In the genomic region with DNA sequence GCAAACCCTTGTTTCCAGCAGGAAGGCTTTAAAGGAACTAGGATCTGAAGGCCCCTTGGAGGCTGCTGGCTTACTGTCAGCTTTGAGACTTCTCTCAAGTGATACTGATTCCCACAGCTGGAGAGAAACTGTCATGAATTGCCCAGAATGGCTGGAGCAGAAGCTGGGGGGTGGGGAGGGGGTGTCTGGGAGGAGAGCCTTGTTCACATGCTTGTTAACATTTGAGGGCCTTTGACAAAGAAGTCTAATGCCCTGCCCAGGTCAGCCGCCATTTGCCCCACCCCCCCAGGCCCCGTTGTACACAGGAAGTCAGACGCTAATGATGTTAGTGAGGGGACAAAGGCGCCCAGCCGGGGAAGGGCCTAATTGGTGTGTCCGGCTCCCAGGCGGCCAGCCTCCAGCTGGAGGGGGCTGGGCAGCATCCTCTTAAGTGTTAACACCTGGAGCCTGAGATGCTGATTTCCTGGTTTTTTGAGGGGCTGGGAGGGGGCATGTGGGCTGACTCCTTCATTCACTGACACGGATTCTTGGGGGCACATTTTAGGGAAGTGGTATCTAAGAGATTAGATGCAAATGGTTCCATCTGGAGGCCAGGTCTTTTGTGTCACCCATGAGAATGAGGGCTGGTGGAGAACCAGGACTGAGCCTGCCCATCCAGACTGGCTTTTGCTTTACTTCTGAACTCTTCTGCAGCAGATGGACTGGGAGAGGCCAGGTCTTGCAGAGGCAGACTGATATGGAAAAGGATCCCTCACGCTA, we compare ENCODE assay signal across 8 mouse cellular contexts. TPM values are rescaled to one million over a fixed set of nuclear protein-coding genes. Genes with fewer than 3 reads are reported as not detected.
A peak's percentile ranks its signal among the peaks of the same experiment; 100 is the strongest.
DNase-seq lines count a peak whose midpoint lies in the region; ATAC-seq and TF ChIP-seq lines count a peak whose summit lies in the region.

No protein-coding gene starts in this region.

- H3K27ac ChIP-seq in intestine, embryonic 14.5 days (ENCODE audit: low read depth), result peak overlapping the region; percentile 82
- H3K27ac ChIP-seq in intestine, postnatal 0 days (ENCODE audit: low read depth, low read length), result no peak overlapping the region
- peak overlapping the region; percentile 47; the same call in 1 of the 2 replicates for H3K27ac ChIP-seq in midbrain, embryonic 16.5 days (ENCODE audit: low read length)

- no peaks in the 10 kb centered on the region for H3K27me3 ChIP-seq in intestine, embryonic 14.5 days (replicated peaks; ENCODE audit: control insufficient read depth, insufficient read depth, low read length)
- H3K27me3 ChIP-seq in intestine, postnatal 0 days (replicated peaks; ENCODE audit: control insufficient read depth, insufficient read depth, low read length), result no peaks in the 10 kb centered on the region
- no peaks in the 10 kb centered on the region for H3K27me3 ChIP-seq in midbrain, embryonic 16.5 days (ENCODE audit: control insufficient read depth, insufficient read depth, low read depth, low read length)

- H3K9ac ChIP-seq in intestine, embryonic 14.5 days (ENCODE audit: low read length), result peak overlapping the region; percentile 22
- H3K9ac ChIP-seq in intestine, postnatal 0 days (ENCODE audit: low read depth, low read length), result no peak overlapping the region
- H3K9ac ChIP-seq in midbrain, embryonic 16.5 days (ENCODE audit: low read depth, low read length), result no peak overlapping the region

- H3K9me3 ChIP-seq in intestine, embryonic 14.5 days (ENCODE audit: control insufficient read depth, low read length), result no peaks in the 10 kb centered on the region
- no peaks in the 10 kb centered on the region for H3K9me3 ChIP-seq in intestine, postnatal 0 days (ENCODE audit: control insufficient read depth)
- no peaks in the 10 kb centered on the region for H3K9me3 ChIP-seq in midbrain, embryonic 16.5 days (replicated peaks; ENCODE audit: control insufficient read depth, low read length, poor library complexity, severe bottlenecking)

- DNase-seq in intestine, embryonic 14.5 days (ENCODE audit: low spot score), result no peak
- peak; percentile 91 for DNase-seq in forelimb bud, embryonic 11.5 days (ENCODE audit: low read depth, low spot score)
- DNase-seq in kidney, postnatal 14 days, result peak; percentile 58
- no peak for DNase-seq in cerebellum, adult 8-10 months
- DNase-seq in spleen, postnatal 10 days (ENCODE audit: low spot score in 2 of 2), result no peak
- no peak for DNase-seq in cerebellum, postnatal 14 days

- WGBS in intestine, embryonic 14.5 days, result 24% methylated on average over 9 of the region's 9 CpGs
- 34% methylated on average over 9 of the region's 9 CpGs for WGBS in intestine, postnatal 0 days
- WGBS in midbrain, embryonic 16.5 days, result 11% methylated on average over 9 of the region's 9 CpGs

- peaks cover 47% of the 10 kb centered on the region for H3K4me1 ChIP-seq in intestine, embryonic 14.5 days (replicated peaks; ENCODE audit: control insufficient read depth, insufficient read depth, low read length)
- H3K4me1 ChIP-seq in intestine, postnatal 0 days (replicated peaks; ENCODE audit: control insufficient read depth, insufficient read depth, low read length), result peaks cover 7% of the 10 kb centered on the region
- H3K4me1 ChIP-seq in midbrain, embryonic 16.5 days (ENCODE audit: control insufficient read depth, insufficient read depth, low read length), result peaks cover 35% of the 10 kb centered on the region

- H3K4me2 ChIP-seq in intestine, embryonic 14.5 days (ENCODE audit: low read length), result 0 out of 2 replicates have a peak overlapping the region, but pooled peaks have one; percentile 3
- H3K4me2 ChIP-seq in intestine, postnatal 0 days (replicated peaks; ENCODE audit: low read depth), result no peak overlapping the region
- no peak overlapping the region for H3K4me2 ChIP-seq in midbrain, embryonic 16.5 days (ENCODE audit: low read length)

- H3K36me3 ChIP-seq in intestine, embryonic 14.5 days (ENCODE audit: control insufficient read depth, insufficient read depth, low read length), result no peaks in the 10 kb centered on the region
- no peaks in the 10 kb centered on the region for H3K36me3 ChIP-seq in intestine, postnatal 0 days (ENCODE audit: control insufficient read depth, insufficient read depth)
- H3K36me3 ChIP-seq in midbrain, embryonic 16.5 days (ENCODE audit: control insufficient read depth, insufficient read depth, low read length), result no peaks in the 10 kb centered on the region

- TF ChIP-seq CTCF in intestine, postnatal 0 days (IDR thresholded peaks at IDR 0.05; ENCODE audit: low read depth), result no peak

- peak; percentile 56; the same call in 1 of the 2 replicates for ATAC-seq in intestine, embryonic 14.5 days (replicated peaks; ENCODE audit: low FRiP score, low TSS enrichment, low read depth)
- no peak; the same call in 1 of the 2 replicates for ATAC-seq in intestine, postnatal 0 days
- no peak for ATAC-seq in midbrain, embryonic 16.5 days

- no peak overlapping the region for H3K4me3 ChIP-seq in intestine, embryonic 14.5 days (ENCODE audit: low read depth, low read length)
- H3K4me3 ChIP-seq in intestine, postnatal 0 days (ENCODE audit: low read depth, low read length), result no peak overlapping the region
- H3K4me3 ChIP-seq in midbrain, embryonic 16.5 days (ENCODE audit: low read depth, low read length), result no peak overlapping the region

RNA-seq across cellular contexts. Expression of gene Il17rd, which starts 27.6 kb away (rescaled TPM):
- 2.7 and 3.3 TPM in 2 replicates for polyA plus RNA-seq in intestine, embryonic 14.5 days (2014; fragmentation: Nextera tagmentation; extraction: Ambion mirVana)
- polyA plus RNA-seq in intestine, postnatal 0 days (2015; fragmentation: Nextera tagmentation; extraction: Ambion mirVana), result 0.73 and 0.86 TPM in 2 replicates
- polyA plus RNA-seq in midbrain, embryonic 16.5 days (2015; fragmentation: Nextera tagmentation; extraction: Ambion mirVana), result 1.9 and 2.3 TPM in 2 replicates

RNA-seq across cellular contexts. Expression of gene Arhgef3, which starts 48.3 kb away (rescaled TPM):
- 15.6 and 18.0 TPM in 2 replicates for polyA plus RNA-seq in intestine, embryonic 14.5 days (2014; fragmentation: Nextera tagmentation; extraction: Ambion mirVana)
- polyA plus RNA-seq in intestine, postnatal 0 days (2015; fragmentation: Nextera tagmentation; extraction: Ambion mirVana), result 10.0 and 12.2 TPM in 2 replicates
- 7.8 and 10.8 TPM in 2 replicates for polyA plus RNA-seq in midbrain, embryonic 16.5 days (2015; fragmentation: Nextera tagmentation; extraction: Ambion mirVana)

Comparison
In these comparisons a context has a peak if more than half of its experiments do, and no peak if none do; other contexts are left out.
1. DNase-seq: peak in forelimb bud, embryonic 11.5 days (single experiment) and kidney, postnatal 14 days (single experiment); none in intestine, embryonic 14.5 days (single experiment), cerebellum, adult 8-10 months (single experiment), spleen, postnatal 10 days (0 of 2) and cerebellum, postnatal 14 days (0 of 2).